Mouse (Mus musculus): ENCODE data around the gene Ubxn7.
A peak's percentile ranks its signal among the peaks of the same experiment; 100 is the strongest.

Gene Ubxn7

GRCm38 (mm10) chr16:32382901-32383300 lies 50.8 kb downstream of the Ubxn7 start:
- no peak for DNase-seq (ENCODE audit: low spot score)

- no peak for DNase-seq (ENCODE audit: low spot score)
Measured at GRCm38 (mm10) chr16:32384885-32385284, 52.8 kb downstream of the Ubxn7 start.

GRCm38 (mm10) chr16:32386826-32387225 lies 54.8 kb downstream of the Ubxn7 start:
- DNase-seq (ENCODE audit: low spot score), result no peak

GRCm38 (mm10) chr16:32389049-32389448 lies 57.0 kb downstream of the Ubxn7 start:
- DNase-seq (ENCODE audit: low spot score), result peak; percentile 16

GRCm38 (mm10) chr16:32389841-32390240 lies 57.8 kb downstream of the Ubxn7 start:
- DNase-seq (ENCODE audit: low spot score), result no peak

- DNase-seq (ENCODE audit: low spot score), result no peak
Measured at GRCm38 (mm10) chr16:32390882-32391281, 58.8 kb downstream of the Ubxn7 start.

- DNase-seq (ENCODE audit: low spot score), result no peak
Measured at GRCm38 (mm10) chr16:32395679-32396540, 63.9 kb downstream of the Ubxn7 start.

GRCm38 (mm10) chr16:32396541-32396835 lies 64.4 kb downstream of the Ubxn7 start:
- no peak for DNase-seq (ENCODE audit: low spot score)

- DNase-seq (ENCODE audit: low spot score), result no peak
Measured at GRCm38 (mm10) chr16:32398206-32398605, 66.1 kb downstream of the Ubxn7 start.

GRCm38 (mm10) chr16:32400267-32400666 lies 68.2 kb downstream of the Ubxn7 start, which contains the start of gene Tm4sf19:
Gene Tm4sf19, plus strand, starts transcription at chr16:32400506.
- no peak for DNase-seq (ENCODE audit: low spot score)

- DNase-seq (ENCODE audit: low spot score), result no peak
Measured at GRCm38 (mm10) chr16:32401335-32401965, 69.4 kb downstream of the Ubxn7 start.

GRCm38 (mm10) chr16:32402818-32403217 lies 70.8 kb downstream of the Ubxn7 start:
- DNase-seq (ENCODE audit: low spot score), result no peak

GRCm38 (mm10) chr16:32405716-32406115 lies 73.7 kb downstream of the Ubxn7 start:
- DNase-seq (ENCODE audit: low spot score), result no peak

GRCm38 (mm10) chr16:32406671-32407070 lies 74.6 kb downstream of the Ubxn7 start:
- no peak for DNase-seq (ENCODE audit: low spot score)

GRCm38 (mm10) chr16:32407730-32408129 lies 75.7 kb downstream of the Ubxn7 start:
- no peak for DNase-seq (ENCODE audit: low spot score)

GRCm38 (mm10) chr16:32417457-32417856 lies 85.4 kb downstream of the Ubxn7 start:
- DNase-seq (ENCODE audit: low spot score), result no peak

- DNase-seq (ENCODE audit: low spot score), result peak; percentile 82
Measured at GRCm38 (mm10) chr16:32419517-32420483, 87.7 kb downstream of the Ubxn7 start, which contains the start of gene Tctex1d2. Gene Tctex1d2, plus strand, starts transcription at chr16:32419702.

GRCm38 (mm10) chr16:32427506-32427905 lies 95.4 kb downstream of the Ubxn7 start:
- no peak for DNase-seq (ENCODE audit: low spot score)

GRCm38 (mm10) chr16:32430474-32431046 lies 98.5 kb downstream of the Ubxn7 start, which contains the start of gene Pcyt1a:
Gene Pcyt1a, plus strand, starts transcription at chr16:32430921.
- DNase-seq (ENCODE audit: low spot score), result peak; percentile 91

- no peak for DNase-seq (ENCODE audit: low spot score)
Measured at GRCm38 (mm10) chr16:32431047-32431591, 99.1 kb downstream of the Ubxn7 start.

- no peak for DNase-seq (ENCODE audit: low spot score)
Measured at GRCm38 (mm10) chr16:32431926-32432325, 99.9 kb downstream of the Ubxn7 start.
